Mouse (Mus musculus): ENCODE results near the gene Rabgap1l.

DNA sequence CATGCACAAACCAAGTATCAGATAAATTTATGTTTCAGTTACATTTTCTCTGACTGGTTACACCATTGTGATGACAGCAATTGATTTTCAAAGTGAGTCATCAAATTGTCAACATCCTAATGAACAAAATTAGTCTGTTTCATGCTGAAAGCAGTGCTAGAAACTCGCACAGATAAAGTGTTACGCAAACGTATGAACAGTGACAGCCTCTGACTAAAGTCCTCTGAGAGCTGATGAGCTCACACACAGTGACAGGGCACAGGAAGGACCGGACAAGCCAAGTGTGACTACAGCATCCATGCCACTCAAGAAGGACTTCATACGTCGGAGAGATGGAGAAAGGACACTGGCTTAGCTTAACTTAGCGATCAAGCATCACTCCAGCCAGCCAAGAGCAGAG, 419.7 kb downstream of the Rabgap1l start:
- TF ChIP-seq GATA2 (IDR thresholded peaks at IDR 0.05; ENCODE audit: borderline replicate concordance, low read depth, low read length) (no peak), CTCF (IDR thresholded peaks at IDR 0.05; ENCODE audit: low read depth, low read length) (no peak), TAL1 (conservative IDR thresholded peaks at IDR 0.05; ENCODE audit: low read depth, low read length) (no peak)

All from G1E (cell line).